Mouse (Mus musculus) v-Abl transformed pro-B cells (cell line): Measurements from ENCODE around the gene Gm10065.
"Not testable (repeated sequence)": the region's sequence is repeated elsewhere in the genome, so short reads cannot be mapped to it uniquely, and the experiment has no call there.

Experiments
- in situ Hi-C, 2 experiments: fragments of 400-800 bp; cut with MboI; formaldehyde crosslinking; loops; one replicate each; pipeline ENCODE4 v1.15.1; 2025; ENCODE audit not compliant: unreplicated experiment in 2 of 2

Gene Gm10065

GRCm38 (mm10) chr13:21478759-21479670 lies at the start of gene Gm10065, which contains the start of gene Zkscan4:
TSS of gene Gm10065 (minus strand) at chr13:21479441.
TSS of gene Zkscan4 (plus strand) at chr13:21478907.
- in situ Hi-C loops: not testable (repeated sequence)

GRCm38 (mm10) chr13:21506221-21506649 lies 27.0 kb upstream of the Gm10065 start:
- in situ Hi-C loops: loop anchor here (5.0 to 25.0 kb wide), 2 partner anchors 54 to 206 kb away; partner anchors contain the start of genes Hist1h2ai (in 1 of the 2), Hist1h2bl (in 1 of the 2), Hist1h2bm (in 1 of the 2) and Hist1h3h (in 1 of the 2)

GRCm38 (mm10) chr13:21502296-21502695 lies 23.1 kb upstream of the Gm10065 start:
- in situ Hi-C loops: loop anchor here in 1 of 2 experiments (25.0 kb wide), 1 partner anchor 210 kb away; the partner anchor contains the start of genes Hist1h2ai, Hist1h2bl, Hist1h2bm and Hist1h3h

- in situ Hi-C loops: loop anchor here in 1 of 2 experiments (25.0 kb wide), 1 partner anchor 211 kb away; the partner anchor contains the start of genes Hist1h2ai, Hist1h2bl, Hist1h2bm and Hist1h3h
These were observed 21.9 kb upstream of the Gm10065 start, which contains the start of gene Gm11273 for GRCm38 (mm10) chr13:21501182-21501581. TSS of gene Gm11273 (minus strand) at chr13:21501418.

GRCm38 (mm10) chr13:21495080-21495479 lies 15.8 kb upstream of the Gm10065 start, which contains the start of gene AK157302:
TSS of gene AK157302 (plus strand) at chr13:21495223.
- in situ Hi-C loops: no loop called here

- in situ Hi-C loops: no loop called here
These were observed 13.6 kb upstream of the Gm10065 start for GRCm38 (mm10) chr13:21492847-21493246.

GRCm38 (mm10) chr13:21486881-21487280 lies 7.6 kb upstream of the Gm10065 start:
- in situ Hi-C loops: no loop called here

- in situ Hi-C loops: no loop called here
These were observed 6.8 kb downstream of the Gm10065 start for GRCm38 (mm10) chr13:21472427-21472826.

GRCm38 (mm10) chr13:21469097-21469496 lies 10.1 kb downstream of the Gm10065 start:
- in situ Hi-C loops: no loop called here

GRCm38 (mm10) chr13:21468061-21469019 lies 10.9 kb downstream of the Gm10065 start, which contains the start of gene Nkapl:
TSS of gene Nkapl (minus strand) at chr13:21468509.
- in situ Hi-C loops: no loop called here

- in situ Hi-C loops: no loop called here
These were observed 11.9 kb downstream of the Gm10065 start for GRCm38 (mm10) chr13:21467336-21467735.

- in situ Hi-C loops: not testable (repeated sequence)
These were observed 16.7 kb downstream of the Gm10065 start for GRCm38 (mm10) chr13:21462516-21462915.

- in situ Hi-C loops: loop anchor here in 1 of 2 experiments (5.0 kb wide), 2 partner anchors 54 to 71 kb away; partner anchors contain the start of gene Zkscan3
These were observed 22.9 kb downstream of the Gm10065 start for GRCm38 (mm10) chr13:21456347-21456746.

- in situ Hi-C loops: loop anchor here in 1 of 2 experiments (5.0 kb wide), 2 partner anchors 52 to 53 kb away; partner anchors contain the start of gene Zkscan3
These were observed 25.1 kb downstream of the Gm10065 start for GRCm38 (mm10) chr13:21454133-21454532.

GRCm38 (mm10) chr13:21453449-21453848 lies 25.8 kb downstream of the Gm10065 start, which contains the start of gene Zscan26:
TSS of gene Zscan26 (minus strand) at chr13:21453730.
- in situ Hi-C loops: loop anchor here in 1 of 2 experiments (5.0 kb wide), 2 partner anchors 51 to 54 kb away; partner anchors contain the start of gene Zkscan3

GRCm38 (mm10) chr13:21453042-21453441 lies 26.2 kb downstream of the Gm10065 start:
- in situ Hi-C loops: loop anchor here in 1 of 2 experiments (5.0 kb wide), 2 partner anchors 51 to 54 kb away; partner anchors contain the start of gene Zkscan3

GRCm38 (mm10) chr13:21447856-21448614 lies 31.2 kb downstream of the Gm10065 start:
- in situ Hi-C loops: no loop called here

GRCm38 (mm10) chr13:21446796-21447195 lies 32.4 kb downstream of the Gm10065 start:
- in situ Hi-C loops: no loop called here

GRCm38 (mm10) chr13:21441207-21441572 lies 38.1 kb downstream of the Gm10065 start:
- in situ Hi-C loops: no loop called here
